Mouse (Mus musculus): Measurements from ENCODE around the gene Gm43191. TPM values are rescaled to one million over a fixed set of nuclear protein-coding genes. Genes with fewer than 3 reads are reported as not detected.

The Gm43191 gene
- polyA plus RNA-seq, 1 experiment from 2014 or later: not detected

GRCm38 (mm10) chr3:116640024-116640423, 41.0 kb downstream of the Gm43191 start:
- DNase-seq (ENCODE audit: low spot score) (no peak), ATAC-seq (ENCODE audit: low FRiP score, low TSS enrichment) (no peak)
- Histone ChIP-seq H3K27me3 (ENCODE audit: control insufficient read depth, insufficient read depth, low read length) (no peaks in the 10 kb centered on the region), H3K4me3 (ENCODE audit: low read depth, low read length) (no peak overlapping the region), H3K4me1 (replicated peaks; ENCODE audit: control insufficient read depth, insufficient read depth) (no peaks in the 10 kb centered on the region), H3K27ac (replicated peaks) (no peak overlapping the region), H3K36me3 (ENCODE audit: control insufficient read depth, insufficient read depth, low read length) (peaks cover 26% of the 10 kb centered on the region), H3K4me2 (replicated peaks; ENCODE audit: low read depth) (no peak overlapping the region), H3K9me3 (ENCODE audit: control insufficient read depth, low read length) (no peaks in the 10 kb centered on the region), H3K9ac (ENCODE audit: low read length) (no peak overlapping the region)
- TF ChIP-seq CTCF (IDR thresholded peaks at IDR 0.05; ENCODE audit: low read depth) (no peak), EP300 (optimal IDR thresholded peaks at IDR 0.05) (no peak)
- WGBS: 80% methylated on average over 1 of the region's 1 CpGs

- H3K4me2 ChIP-seq (replicated peaks; ENCODE audit: low read depth): no peak overlapping the region
- H3K4me3 ChIP-seq (ENCODE audit: low read depth, low read length): no peak overlapping the region
- no peaks in the 10 kb centered on the region for H3K27me3 ChIP-seq (ENCODE audit: control insufficient read depth, insufficient read depth, low read length)
- no peak overlapping the region for H3K9ac ChIP-seq (ENCODE audit: low read length)
- H3K36me3 ChIP-seq (ENCODE audit: control insufficient read depth, insufficient read depth, low read length): peaks cover 27% of the 10 kb centered on the region
- no peaks in the 10 kb centered on the region for H3K4me1 ChIP-seq (replicated peaks; ENCODE audit: control insufficient read depth, insufficient read depth)
- H3K27ac ChIP-seq (replicated peaks): peak overlapping the region; percentile 36; the same call in 1 of the 2 replicates
- WGBS: 84% methylated on average over 7 of the region's 7 CpGs
- DNase-seq (ENCODE audit: low spot score) (no peak), ATAC-seq (ENCODE audit: low FRiP score, low TSS enrichment) (no peak)
- no peak for TF ChIP-seq EP300 (optimal IDR thresholded peaks at IDR 0.05)
- TF ChIP-seq CTCF (IDR thresholded peaks at IDR 0.05; ENCODE audit: low read depth): no peak
- no peaks in the 10 kb centered on the region for H3K9me3 ChIP-seq (ENCODE audit: control insufficient read depth, low read length)
These were observed 42.5 kb downstream of the Gm43191 start for GRCm38 (mm10) chr3:116638572-116638971.

- Histone ChIP-seq H3K27me3 (ENCODE audit: control insufficient read depth, insufficient read depth, low read length) (no peaks in the 10 kb centered on the region), H3K4me3 (ENCODE audit: low read depth, low read length) (no peak overlapping the region), H3K4me2 (replicated peaks; ENCODE audit: low read depth) (no peak overlapping the region), H3K4me1 (replicated peaks; ENCODE audit: control insufficient read depth, insufficient read depth) (no peaks in the 10 kb centered on the region), H3K36me3 (ENCODE audit: control insufficient read depth, insufficient read depth, low read length) (peaks cover 25% of the 10 kb centered on the region), H3K9me3 (ENCODE audit: control insufficient read depth, low read length) (no peaks in the 10 kb centered on the region), H3K9ac (ENCODE audit: low read length) (no peak overlapping the region), H3K27ac (replicated peaks) (peak overlapping the region; percentile 36; the same call in 1 of the 2 replicates)
- 73% methylated on average over 9 of the region's 9 CpGs for WGBS
- DNase-seq (ENCODE audit: low spot score): peak; percentile 34
- TF ChIP-seq EP300 (optimal IDR thresholded peaks at IDR 0.05) (no peak), CTCF (IDR thresholded peaks at IDR 0.05; ENCODE audit: low read depth) (no peak)
- peak; percentile 69; the same call in 1 of the 2 replicates for ATAC-seq (ENCODE audit: low FRiP score, low TSS enrichment)
These were observed 43.2 kb downstream of the Gm43191 start for GRCm38 (mm10) chr3:116637693-116638476.

- Histone ChIP-seq H3K27ac (replicated peaks) (no peak overlapping the region), H3K4me3 (ENCODE audit: low read depth, low read length) (no peak overlapping the region), H3K9me3 (ENCODE audit: control insufficient read depth, low read length) (no peaks in the 10 kb centered on the region), H3K9ac (ENCODE audit: low read length) (no peak overlapping the region), H3K4me2 (replicated peaks; ENCODE audit: low read depth) (no peak overlapping the region), H3K4me1 (replicated peaks; ENCODE audit: control insufficient read depth, insufficient read depth) (no peaks in the 10 kb centered on the region), H3K27me3 (ENCODE audit: control insufficient read depth, insufficient read depth, low read length) (no peaks in the 10 kb centered on the region), H3K36me3 (ENCODE audit: control insufficient read depth, insufficient read depth, low read length) (peaks cover 14% of the 10 kb centered on the region)
- WGBS: 45% methylated on average over 5 of the region's 5 CpGs
- TF ChIP-seq EP300 (optimal IDR thresholded peaks at IDR 0.05): no peak
- TF ChIP-seq CTCF (IDR thresholded peaks at IDR 0.05; ENCODE audit: low read depth): no peak
- DNase-seq (ENCODE audit: low spot score) (peak; percentile 39), ATAC-seq (ENCODE audit: low FRiP score, low TSS enrichment) (peak; percentile 59; the same call in 1 of the 2 replicates)
These were observed 45.3 kb downstream of the Gm43191 start for GRCm38 (mm10) chr3:116635799-116636198.

GRCm38 (mm10) chr3:116634853-116635252, 46.2 kb downstream of the Gm43191 start:
- Histone ChIP-seq H3K9ac (ENCODE audit: low read length) (no peak overlapping the region), H3K27me3 (ENCODE audit: control insufficient read depth, insufficient read depth, low read length) (no peaks in the 10 kb centered on the region), H3K27ac (replicated peaks) (no peak overlapping the region), H3K4me1 (replicated peaks; ENCODE audit: control insufficient read depth, insufficient read depth) (no peaks in the 10 kb centered on the region), H3K9me3 (ENCODE audit: control insufficient read depth, low read length) (no peaks in the 10 kb centered on the region), H3K4me3 (ENCODE audit: low read depth, low read length) (no peak overlapping the region), H3K4me2 (replicated peaks; ENCODE audit: low read depth) (no peak overlapping the region), H3K36me3 (ENCODE audit: control insufficient read depth, insufficient read depth, low read length) (peaks cover 12% of the 10 kb centered on the region; the same call in 1 of the 2 replicates)
- DNase-seq (ENCODE audit: low spot score) (no peak), ATAC-seq (ENCODE audit: low FRiP score, low TSS enrichment) (no peak)
- TF ChIP-seq EP300 (optimal IDR thresholded peaks at IDR 0.05): no peak
- 93% methylated on average over 8 of the region's 8 CpGs for WGBS

GRCm38 (mm10) chr3:116634091-116634490, 47.0 kb downstream of the Gm43191 start:
- no peak for TF ChIP-seq EP300 (optimal IDR thresholded peaks at IDR 0.05)
- no peak for TF ChIP-seq CTCF (IDR thresholded peaks at IDR 0.05; ENCODE audit: low read depth)
- WGBS: 87% methylated on average over 3 of the region's 3 CpGs
- H3K4me3 ChIP-seq (ENCODE audit: low read depth, low read length): no peak overlapping the region
- H3K36me3 ChIP-seq (ENCODE audit: control insufficient read depth, insufficient read depth, low read length): peaks cover 12% of the 10 kb centered on the region; the same call in 1 of the 2 replicates
- H3K27ac ChIP-seq (replicated peaks): no peak overlapping the region
- DNase-seq (ENCODE audit: low spot score): no peak
- H3K9me3 ChIP-seq (ENCODE audit: control insufficient read depth, low read length): no peaks in the 10 kb centered on the region
- H3K4me1 ChIP-seq (replicated peaks; ENCODE audit: control insufficient read depth, insufficient read depth): no peaks in the 10 kb centered on the region
- H3K9ac ChIP-seq (ENCODE audit: low read length): no peak overlapping the region
- ATAC-seq (ENCODE audit: low FRiP score, low TSS enrichment): no peak
- H3K4me2 ChIP-seq (replicated peaks; ENCODE audit: low read depth): no peak overlapping the region
- H3K27me3 ChIP-seq (ENCODE audit: control insufficient read depth, insufficient read depth, low read length): no peaks in the 10 kb centered on the region

Data from stomach, postnatal 0 days (tissue).